Mouse (Mus musculus) retina, adult 2 months (tissue): ENCODE results near the gene Tmem202.

Experiments
- DNase-seq: peaks from one replicate; pipeline ENCODE4 v3.0.0-alpha.2; 2012; ENCODE audit warnings: low read depth, low spot score

Gene Tmem202

DNA sequence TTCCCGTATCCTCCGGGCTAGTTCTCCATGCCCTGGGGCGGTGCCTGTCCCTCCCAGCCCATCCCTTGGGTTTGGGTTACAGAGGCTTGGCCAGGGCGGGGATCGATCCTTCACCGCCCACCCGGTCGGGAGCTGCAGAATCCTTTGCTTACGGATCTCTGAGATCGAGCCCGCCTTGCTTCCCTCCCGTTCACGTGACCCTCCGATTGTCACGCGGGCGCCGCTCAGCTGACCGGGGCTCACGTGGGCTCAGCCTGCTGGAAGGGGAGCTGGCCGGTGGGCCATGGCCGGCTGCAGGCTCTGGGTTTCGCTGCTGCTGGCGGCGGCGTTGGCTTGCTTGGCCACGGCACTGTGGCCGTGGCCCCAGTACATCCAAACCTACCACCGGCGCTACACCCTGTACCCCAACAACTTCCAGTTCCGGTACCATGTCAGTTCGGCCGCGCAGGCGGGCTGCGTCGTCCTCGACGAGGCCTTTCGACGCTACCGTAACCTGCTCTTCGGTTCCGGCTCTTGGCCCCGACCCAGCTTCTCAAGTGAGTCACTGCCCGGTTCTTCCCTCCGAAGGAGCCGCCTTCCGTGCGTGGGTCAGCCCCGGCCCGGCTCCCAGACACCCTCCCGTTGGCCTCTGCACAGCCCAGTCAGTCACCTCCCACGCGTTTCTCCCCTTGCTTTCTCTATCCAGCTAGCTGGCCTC is at the start of gene Tmem202, which contains the start of gene Hexa:
Tmem202 (minus strand) TSS at position 407 of the 697 bp plus-strand sequence.
Hexa (plus strand) TSS at position 100 of the 697 bp plus-strand sequence.
- peak; percentile 73 for DNase-seq

- DNase-seq: no peak
Observed at GRCm38 (mm10) chr9:59588710-59589671, 49.3 kb upstream of the Tmem202 start.

GRCm38 (mm10) chr9:59588252-59588651 is 48.6 kb upstream of the Tmem202 start:
- DNase-seq: no peak

DNA sequence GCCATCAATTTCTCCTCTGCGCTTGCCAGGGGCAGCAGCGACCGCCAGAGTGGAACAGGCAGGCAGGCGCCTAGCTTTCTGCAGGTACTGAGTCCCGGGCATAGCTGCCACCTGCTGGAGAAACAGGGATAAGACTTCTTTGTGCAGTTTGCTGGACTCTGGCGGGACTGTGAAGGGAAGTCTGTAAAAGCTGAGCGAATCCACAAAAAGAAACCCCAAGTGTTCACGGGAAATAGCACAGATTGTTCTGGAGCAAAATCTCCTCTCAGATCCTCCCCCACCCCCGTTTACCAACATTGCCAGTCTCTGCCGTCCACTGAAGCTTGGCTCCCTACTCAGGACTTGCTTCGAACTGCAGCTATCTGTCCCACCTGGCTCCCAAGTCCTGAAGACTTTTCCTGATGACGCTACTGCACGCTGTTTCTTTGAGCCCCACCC is 45.2 kb upstream of the Tmem202 start:
- peak; percentile 33 for DNase-seq

DNA sequence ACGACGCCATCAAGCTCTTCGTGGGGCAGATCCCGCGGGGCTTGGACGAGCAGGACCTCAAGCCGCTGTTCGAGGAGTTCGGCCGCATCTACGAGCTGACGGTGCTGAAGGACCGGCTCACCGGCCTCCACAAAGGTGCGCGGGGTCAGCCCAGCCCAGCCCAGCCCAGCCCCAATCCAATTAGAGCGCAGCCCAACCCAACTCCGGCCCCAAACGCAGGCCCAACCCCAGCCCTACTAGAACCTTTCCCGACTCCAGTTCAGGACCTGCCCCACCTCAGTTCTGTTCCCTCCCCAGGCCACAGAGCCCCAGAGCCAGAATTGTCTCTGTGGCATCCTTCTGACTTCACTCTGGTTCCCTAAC is 38.8 kb upstream of the Tmem202 start:
- peak; percentile 16 for DNase-seq

GRCm38 (mm10) chr9:59577844-59578504 is 38.3 kb upstream of the Tmem202 start, which contains the start of gene Celf6:
TSS of gene Celf6 (plus strand) at chr9:59577917.
- peak; percentile 96 for DNase-seq

- no peak for DNase-seq
Observed at GRCm38 (mm10) chr9:59577401-59577800, 37.8 kb upstream of the Tmem202 start.

DNA sequence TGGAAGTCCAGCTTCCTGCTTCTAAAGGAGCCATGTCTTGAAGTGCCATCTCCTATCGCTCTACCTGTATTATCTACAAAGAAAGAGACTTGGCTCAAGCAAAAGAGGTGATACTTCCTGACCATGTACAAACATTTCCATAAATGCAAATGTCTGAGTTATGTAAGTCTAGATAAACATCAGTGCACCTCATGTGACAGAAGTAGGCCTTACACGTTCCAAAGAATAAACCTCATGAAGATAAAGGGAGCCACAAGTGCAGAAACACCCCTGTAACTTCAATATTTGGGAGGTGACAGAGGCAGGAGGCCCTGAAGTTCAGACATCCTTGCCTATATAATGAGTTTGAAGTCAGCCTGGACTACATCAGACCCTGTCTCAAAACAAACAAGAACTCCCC is 32.2 kb upstream of the Tmem202 start:
- no peak for DNase-seq

DNA sequence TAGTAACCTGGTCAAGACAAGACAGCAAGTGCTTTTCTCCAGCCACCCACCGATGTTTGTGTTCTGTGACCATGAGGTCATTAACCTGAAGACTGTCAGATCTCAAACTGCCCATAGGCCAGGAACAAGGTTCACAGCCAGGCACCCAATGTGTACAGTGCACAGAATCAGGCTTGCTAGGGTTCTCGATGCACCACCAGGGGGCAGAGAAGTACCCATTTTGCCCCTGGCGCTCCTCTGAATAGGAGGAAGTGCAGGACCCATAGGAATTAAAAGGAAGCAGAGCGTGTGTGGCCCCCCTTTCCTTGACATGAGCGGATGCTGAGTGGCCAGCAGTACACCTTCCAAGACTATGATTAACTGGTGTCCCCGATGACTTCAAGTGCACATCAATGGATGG is 27.5 kb upstream of the Tmem202 start:
- DNase-seq: peak; percentile 32

DNA sequence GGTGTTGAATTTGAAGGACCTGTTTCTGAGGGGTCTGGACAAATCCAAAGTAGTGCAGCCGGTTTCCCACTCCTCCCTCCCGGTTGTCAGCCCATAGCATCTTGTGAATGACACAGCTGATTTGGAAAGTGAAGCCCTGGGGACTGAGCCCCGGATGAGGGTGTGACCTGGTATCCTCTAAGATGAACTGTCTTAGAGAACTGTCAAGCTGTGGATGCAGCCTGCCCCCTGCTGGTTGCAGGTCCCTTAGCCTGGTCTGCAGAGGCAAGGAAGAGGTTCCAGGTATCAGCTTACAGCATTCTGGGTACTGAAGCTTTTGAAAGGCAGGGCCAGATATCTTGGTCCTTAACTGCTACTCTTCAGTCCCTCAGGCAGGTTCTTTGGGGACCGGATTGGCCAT is 26.0 kb upstream of the Tmem202 start:
- DNase-seq: peak; percentile 60

DNA sequence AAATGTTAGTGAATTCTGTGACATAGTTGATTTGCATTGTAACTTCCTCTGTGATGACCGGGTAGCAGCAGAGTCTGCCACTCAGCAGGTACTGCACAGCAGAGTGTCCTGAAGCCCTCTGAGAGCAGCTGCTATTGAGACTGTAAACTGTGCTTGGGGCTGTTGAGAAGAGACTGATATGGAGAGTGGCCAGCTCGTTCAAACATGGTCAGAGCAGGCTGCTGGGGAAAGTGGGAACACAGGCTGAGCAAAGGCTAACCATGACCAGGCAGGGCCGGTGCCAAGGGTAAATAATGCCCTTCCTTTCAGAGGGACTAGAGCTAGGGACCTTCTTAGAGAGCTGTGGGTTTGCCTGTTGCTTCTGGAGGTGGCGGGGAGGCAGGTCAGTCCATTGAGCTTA is 14.1 kb upstream of the Tmem202 start:
- DNase-seq: no peak

DNA sequence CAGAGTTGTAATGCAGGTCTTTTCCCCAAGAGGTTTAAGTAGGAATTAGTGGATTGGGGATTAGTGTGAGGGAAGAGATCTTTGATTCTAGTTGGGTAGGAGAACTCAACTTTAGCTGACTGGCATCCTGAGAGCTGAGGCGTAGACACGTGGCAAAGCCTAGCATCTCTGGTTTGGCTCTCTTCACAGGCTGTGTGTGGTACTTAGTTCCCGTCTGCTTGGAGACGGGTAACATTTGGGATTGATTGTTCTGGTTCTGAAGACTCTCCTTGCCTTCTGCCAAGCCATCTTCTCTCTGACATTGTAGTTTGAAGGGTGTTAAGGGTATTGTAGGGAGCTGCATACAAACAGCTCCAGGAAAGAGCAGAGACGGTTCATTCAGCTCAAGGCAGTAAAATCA is 13.0 kb upstream of the Tmem202 start:
- DNase-seq: no peak

DNA sequence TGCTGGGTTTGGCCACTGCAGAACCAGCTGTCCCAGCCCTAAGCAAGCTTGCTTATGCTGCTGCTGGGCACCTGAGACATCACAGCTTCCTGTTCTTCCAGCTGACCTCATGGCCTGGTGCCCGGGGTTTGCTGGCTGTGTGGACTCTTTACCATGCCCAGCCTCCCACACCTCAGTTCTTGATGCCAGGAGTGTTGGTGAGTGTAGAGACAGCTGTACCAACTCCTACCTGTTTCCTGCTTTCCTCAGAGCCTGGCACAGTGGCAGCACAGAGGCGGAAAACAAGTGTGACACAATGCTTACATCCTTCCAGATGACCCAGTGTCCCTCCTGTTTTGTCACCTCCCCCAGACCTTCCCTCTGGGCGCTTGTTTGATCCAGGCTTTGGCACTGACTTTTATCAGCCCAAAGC is 12.0 kb upstream of the Tmem202 start:
- DNase-seq: no peak

- DNase-seq: no peak
Observed at GRCm38 (mm10) chr9:59551017-59551416, 11.4 kb upstream of the Tmem202 start.

DNA sequence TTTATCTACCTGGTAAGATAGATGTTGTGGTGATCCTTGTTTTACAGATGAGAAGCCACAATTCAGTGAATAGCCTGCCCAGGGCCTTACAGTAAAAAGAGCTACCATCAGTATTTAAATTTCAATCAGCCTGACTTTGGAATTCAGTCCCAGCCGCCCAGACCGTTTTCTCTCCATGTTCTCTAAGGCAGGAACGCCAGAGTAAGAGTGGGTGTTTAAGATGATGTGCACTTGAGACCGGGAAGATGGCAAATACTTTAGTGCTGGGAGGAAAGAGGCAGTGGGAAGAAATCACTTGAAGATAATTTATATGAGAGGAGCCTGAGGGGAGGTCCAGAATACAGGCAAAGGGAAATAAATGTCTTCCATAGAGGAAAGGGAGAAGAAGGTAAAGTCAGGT is 10.4 kb upstream of the Tmem202 start:
- DNase-seq: no peak

DNA sequence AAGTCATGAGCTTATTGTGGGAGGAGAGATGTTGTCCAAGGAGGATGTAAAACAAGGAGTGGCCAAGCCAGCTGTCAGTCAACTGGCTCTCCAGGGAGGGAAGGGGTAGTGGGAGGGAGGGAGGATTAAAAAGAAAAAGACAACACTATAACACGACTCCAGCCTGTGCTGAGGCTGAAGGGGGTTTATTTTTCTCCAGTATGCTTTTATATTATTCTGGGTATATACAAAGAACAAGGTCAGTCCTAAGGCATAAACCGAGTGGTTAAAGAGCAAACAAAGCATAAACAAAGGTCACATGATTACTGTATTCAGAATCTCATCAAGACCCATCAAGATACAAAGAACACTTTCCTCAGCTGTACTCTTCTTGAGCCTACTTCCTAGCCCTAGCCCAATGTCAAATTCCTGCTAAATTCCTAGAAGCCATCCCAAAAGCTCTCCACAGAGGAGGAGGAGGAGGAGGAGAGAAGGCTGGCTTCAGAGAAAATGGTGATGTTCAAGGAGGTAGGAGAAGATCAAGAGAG is 9.4 kb upstream of the Tmem202 start:
- DNase-seq: no peak

DNA sequence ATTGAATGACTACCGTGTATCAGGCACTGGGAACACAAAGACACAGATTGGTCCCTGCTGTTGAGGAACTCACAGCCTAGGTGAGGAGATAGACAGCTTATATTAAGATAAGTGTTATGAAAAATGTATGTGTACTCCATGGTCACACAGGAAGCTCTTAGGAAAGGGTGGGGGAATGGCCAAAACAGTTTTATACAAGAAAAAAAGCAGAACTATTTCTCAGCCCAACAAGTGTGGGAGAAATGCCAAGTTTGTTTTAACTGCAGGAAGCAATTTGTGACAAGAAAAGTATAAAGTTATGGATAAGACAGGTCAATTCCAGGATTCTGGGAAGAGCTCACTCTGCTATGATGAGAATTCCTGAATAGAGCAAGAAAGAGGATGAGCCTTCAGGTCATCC is 8.2 kb upstream of the Tmem202 start:
- no peak for DNase-seq

GRCm38 (mm10) chr9:59544739-59545138 is 5.1 kb upstream of the Tmem202 start:
- DNase-seq: no peak

GRCm38 (mm10) chr9:59542766-59543324 is 3.2 kb upstream of the Tmem202 start:
- DNase-seq: no peak

DNA sequence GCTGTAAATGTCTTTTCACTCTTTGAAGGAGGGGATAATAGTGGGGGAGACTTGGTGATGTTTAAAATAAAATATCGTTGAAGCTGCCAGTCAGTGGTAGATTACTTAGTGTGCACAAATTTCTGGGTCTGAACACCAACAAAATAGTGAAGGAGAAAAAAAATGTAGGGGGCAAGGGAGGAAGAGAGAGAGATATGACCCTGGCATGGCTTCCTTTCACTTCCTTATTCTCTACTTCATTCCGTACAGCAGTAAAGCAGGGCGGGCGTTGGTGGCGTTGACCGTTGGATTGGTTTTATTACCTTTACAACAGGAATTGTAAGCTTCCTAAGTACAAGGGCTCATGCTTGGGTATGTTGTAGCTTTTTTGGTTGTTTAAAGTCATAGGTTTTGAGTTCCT is 2.0 kb upstream of the Tmem202 start:
- DNase-seq: no peak

- DNase-seq: no peak
Observed at GRCm38 (mm10) chr9:59537651-59538050, 2.0 kb downstream of the Tmem202 start.
